8 mouse cellular contexts compared by ENCODE assay signal in the genomic region with DNA sequence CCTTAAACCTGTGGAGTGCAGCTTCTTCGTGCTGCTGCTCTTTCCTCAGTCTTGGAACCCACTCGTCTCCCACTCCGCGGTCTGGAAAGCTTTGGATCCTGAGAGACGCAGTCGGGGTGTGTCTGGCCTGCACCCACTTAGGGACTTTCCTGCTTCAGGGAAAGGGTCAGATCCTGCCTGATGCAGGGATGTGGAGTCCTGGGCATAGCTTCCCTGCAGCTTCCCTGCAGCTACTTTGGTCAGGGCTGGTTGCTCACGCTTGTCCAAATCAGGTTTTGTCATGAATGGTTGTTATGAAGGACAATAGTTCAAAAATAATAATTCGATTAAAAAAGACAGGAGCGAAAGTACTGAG. TPM values are rescaled to one million over a fixed set of nuclear protein-coding genes. Genes with fewer than 3 reads are reported as not detected.
A peak's percentile ranks its signal among the peaks of the same experiment; 100 is the strongest.
DNase-seq lines count a peak whose midpoint lies in the region; ATAC-seq and TF ChIP-seq lines count a peak whose summit lies in the region.

No protein-coding gene starts in this region.

- H3K9me3 ChIP-seq in liver, embryonic 12.5 days (replicated peaks): no peaks in the 10 kb centered on the region

- H3K4me1 ChIP-seq in heart, adult 2 months (ENCODE audit: control insufficient read depth, insufficient read depth, low read length): peaks cover 1% of the 10 kb centered on the region; the same call in 1 of the 2 replicates
- peaks cover 6% of the 10 kb centered on the region for H3K4me1 ChIP-seq in testis, adult 2 months (ENCODE audit: control insufficient read depth, insufficient read depth, low read length)
- peaks cover 23% of the 10 kb centered on the region for H3K4me1 ChIP-seq in liver, embryonic 12.5 days

- no peak for TF ChIP-seq CTCF in heart, adult 2 months (IDR thresholded peaks at IDR 0.05)
- no peak for TF ChIP-seq CTCF in testis, adult 2 months (IDR thresholded peaks at IDR 0.05; ENCODE audit: control insufficient read depth, insufficient read depth, insufficient replicate concordance, low read depth, low read length)

- intact Hi-C loops in heart, adult 2 months (cut with DNase I): no loop called here

- H3K36me3 ChIP-seq in heart, adult 2 months (ENCODE audit: control insufficient read depth, insufficient read depth, low read length): no peaks in the 10 kb centered on the region
- no peaks in the 10 kb centered on the region for H3K36me3 ChIP-seq in testis, adult 2 months (ENCODE audit: control insufficient read depth, insufficient read depth, low read length)
- H3K36me3 ChIP-seq in liver, embryonic 12.5 days: no peaks in the 10 kb centered on the region

- whole genome bisulfite sequencing in heart, adult 2 months: 34% methylated on average over 9 of the region's 9 CpGs
- 32% methylated on average over 9 of the region's 9 CpGs for WGBS in liver, embryonic 12.5 days (ENCODE audit: insufficient replicate concordance)

- H3K9ac ChIP-seq in heart, adult 2 months (ENCODE audit: low read depth, low read length): no peak overlapping the region
- H3K9ac ChIP-seq in liver, embryonic 12.5 days: no peak overlapping the region

- H3K79me2 ChIP-seq in heart, adult 2 months (replicated peaks; ENCODE audit: control insufficient read depth, insufficient read depth, low read length): no peaks in the 10 kb centered on the region

- DNase-seq in heart, adult 2 months: no peak
- no peak for DNase-seq in heart, adult 8-10 months (ENCODE audit: low spot score)
- DNase-seq in testis, postnatal 10 days (ENCODE audit: low spot score): no peak
- DNase-seq in right cerebral cortex, adult 18-20 months: no peak
- DNase-seq in c-Kit-positive CD71-positive TER-119-positive erythroid progenitor cells, embryonic 14.5 days (ENCODE audit: low spot score): no peak

- H3K4me2 ChIP-seq in liver, embryonic 12.5 days: peak overlapping the region; percentile 79

- no peaks in the 10 kb centered on the region for H3K27me3 ChIP-seq in heart, adult 2 months (ENCODE audit: control insufficient read depth, insufficient read depth, low read length)
- no peaks in the 10 kb centered on the region for H3K27me3 ChIP-seq in testis, adult 2 months (ENCODE audit: control insufficient read depth, insufficient read depth, low read length)
- no peaks in the 10 kb centered on the region for H3K27me3 ChIP-seq in liver, embryonic 12.5 days (replicated peaks)

- no peak for TF ChIP-seq POLR2A in heart, adult 2 months (IDR thresholded peaks at IDR 0.05; ENCODE audit: insufficient read depth, low read depth, low read length)
- no peak for TF ChIP-seq POLR2A in testis, adult 2 months (IDR thresholded peaks at IDR 0.05; ENCODE audit: control insufficient read depth, low read depth, low read length)

- peak overlapping the region; percentile 41 for H3K4me3 ChIP-seq in heart, adult 2 months
- H3K4me3 ChIP-seq in testis, adult 2 months (ENCODE audit: control insufficient read depth, low read depth, low read length): peak overlapping the region; percentile 56
- H3K4me3 ChIP-seq in liver, embryonic 12.5 days: peak overlapping the region; percentile 50

- no peak for ATAC-seq in liver, embryonic 12.5 days
- no peak for ATAC-seq in inflammation-experienced regulatory T-cells, adult 6 months

- peak overlapping the region; percentile 34; the same call in 1 of the 2 replicates for H3K27ac ChIP-seq in heart, adult 2 months
- H3K27ac ChIP-seq in testis, adult 2 months (ENCODE audit: control insufficient read depth, insufficient read depth, low read depth, low read length): peak overlapping the region; percentile 23; the same call in 1 of the 2 replicates
- no peak overlapping the region for H3K27ac ChIP-seq in liver, embryonic 12.5 days

- TF ChIP-seq EP300 in heart, adult 2 months (IDR thresholded peaks at IDR 0.05; ENCODE audit: insufficient read depth, low read depth, low read length): no peak

RNA-seq across cellular contexts. Expression of a gene that starts 11.3 kb away (rescaled TPM):
- under 1 TPM; 0.23 to 0.32 TPM for total RNA-seq in heart, adult 2 months (2021)
- polyA plus RNA-seq in heart, adult 2 months (2012; rRNA removed): 0.57 and 1.1 TPM in 2 replicates
- under 1 TPM in 3 of 4 experiments, not detected in 1; 0.44 to 0.66 (median 0.63) TPM for total RNA-seq in heart, adult 8-10 months (2022)
- polyA plus RNA-seq in testis, adult 2 months (2012; rRNA removed): 0.07 TPM in 1 of 2 replicates, not detected in the other
- 16.0 and 16.3 TPM in 2 replicates for polyA plus RNA-seq in liver, embryonic 12.5 days (2016; fragmentation: Nextera tagmentation; extraction: Ambion mirVana)
- not detected for polyA plus RNA-seq in inflammation-experienced regulatory T-cells, adult 6 months (2017; shearing (Covaris generic))

RNA-seq across cellular contexts. Expression of a gene that starts 12.0 kb away (rescaled TPM):
- 10 to 100 TPM; 28.6 to 29.4 TPM for total RNA-seq in heart, adult 2 months (2021)
- 8.7 and 14.2 TPM in 2 replicates for polyA plus RNA-seq in heart, adult 2 months (2012; rRNA removed)
- 10 to 100 TPM; 26.1 to 34.6 (median 29.1) TPM for total RNA-seq in heart, adult 8-10 months (2022)
- polyA plus RNA-seq in testis, adult 2 months (2012; rRNA removed): 4.1 and 5.2 TPM in 2 replicates
- 28.0 and 28.6 TPM in 2 replicates for polyA plus RNA-seq in liver, embryonic 12.5 days (2016; fragmentation: Nextera tagmentation; extraction: Ambion mirVana)
- polyA plus RNA-seq in inflammation-experienced regulatory T-cells, adult 6 months (2017; shearing (Covaris generic)): 10 to 100 TPM; 14.6 to 17.1 (median 16.9) TPM

RNA-seq across cellular contexts. Expression of a gene that starts 49.8 kb away (rescaled TPM):
- not detected for total RNA-seq in heart, adult 2 months (2021)
- 4.6 and 8.8 TPM in 2 replicates for polyA plus RNA-seq in heart, adult 2 months (2012; rRNA removed)
- total RNA-seq in heart, adult 8-10 months (2022): 1 to 10 TPM in 2 of 4 experiments, not detected in 2; 1.2 to 4.0 TPM
- polyA plus RNA-seq in testis, adult 2 months (2012; rRNA removed): 3.6 and 4.1 TPM in 2 replicates
- 0.74 TPM in 1 of 2 replicates, not detected in the other for polyA plus RNA-seq in liver, embryonic 12.5 days (2016; fragmentation: Nextera tagmentation; extraction: Ambion mirVana)
- polyA plus RNA-seq in inflammation-experienced regulatory T-cells, adult 6 months (2017; shearing (Covaris generic)): not detected

RNA-seq across cellular contexts. Expression of a gene that starts 55.5 kb away (rescaled TPM):
- 10 to 100 TPM; 20.4 to 24.9 TPM for total RNA-seq in heart, adult 2 months (2021)
- polyA plus RNA-seq in heart, adult 2 months (2012; rRNA removed): 12.5 and 20.9 TPM in 2 replicates
- total RNA-seq in heart, adult 8-10 months (2022): 10 to 100 TPM; 23.2 to 28.7 (median 25.0) TPM
- polyA plus RNA-seq in testis, adult 2 months (2012; rRNA removed): 11.3 and 12.2 TPM in 2 replicates
- polyA plus RNA-seq in liver, embryonic 12.5 days (2016; fragmentation: Nextera tagmentation; extraction: Ambion mirVana): 3.1 and 3.2 TPM in 2 replicates
- polyA plus RNA-seq in inflammation-experienced regulatory T-cells, adult 6 months (2017; shearing (Covaris generic)): 1 to 10 TPM; 3.0 to 3.7 (median 3.6) TPM

RNA-seq across cellular contexts. Expression of a gene that starts 58.2 kb away (rescaled TPM):
- total RNA-seq in heart, adult 2 months (2021): 1 to 10 TPM; 7.5 to 8.1 TPM
- polyA plus RNA-seq in heart, adult 2 months (2012; rRNA removed): 10.0 and 15.5 TPM in 2 replicates
- total RNA-seq in heart, adult 8-10 months (2022): 10 to 100 TPM in 2 of 4 experiments, 1 to 10 TPM in 2; 7.9 to 10.7 (median 10.0) TPM
- 7.8 and 8.0 TPM in 2 replicates for polyA plus RNA-seq in testis, adult 2 months (2012; rRNA removed)
- 13.5 and 14.5 TPM in 2 replicates for polyA plus RNA-seq in liver, embryonic 12.5 days (2016; fragmentation: Nextera tagmentation; extraction: Ambion mirVana)
- polyA plus RNA-seq in inflammation-experienced regulatory T-cells, adult 6 months (2017; shearing (Covaris generic)): 10 to 100 TPM in 1 of 3 experiments, 1 to 10 TPM in 2; 6.9 to 10.9 (median 6.9) TPM
